Mouse (Mus musculus): Measurements from ENCODE around the gene Atp5g3. TPM values are rescaled to one million over a fixed set of nuclear protein-coding genes. Genes with fewer than 3 reads are reported as not detected.
"Not testable (repeated sequence)": the region's sequence is repeated elsewhere in the genome, so short reads cannot be mapped to it uniquely, and the experiment has no call there.

The Atp5g3 gene
- total RNA-seq, 2 experiments from 2014 or later: 3,482 to 3,602 TPM

GRCm38 (mm10) chr2:73901169-73901568 lies 10.0 kb downstream of the Atp5g3 start:
- intact Hi-C loops (cut with DNase I): no loop called here
- no peak for DNase-seq

DNA sequence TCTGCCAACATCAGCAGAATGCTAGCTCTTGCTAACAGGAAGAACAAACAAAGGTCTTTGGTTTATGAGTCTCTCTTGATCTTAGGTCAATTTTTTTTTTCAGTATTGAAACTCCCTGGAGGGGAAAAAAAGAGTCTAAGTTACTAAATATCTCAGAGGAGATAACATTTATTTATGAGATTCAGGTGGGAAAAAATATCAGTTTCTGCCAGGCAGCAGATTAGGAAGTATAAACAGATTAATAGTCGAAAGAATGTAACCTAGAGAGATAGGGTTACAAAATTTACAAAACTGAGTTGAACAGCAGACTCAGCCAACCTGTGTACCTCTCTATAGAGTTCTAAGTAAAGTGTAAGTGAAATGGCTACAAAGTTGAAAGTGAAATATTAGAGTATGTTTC lies 10.8 kb downstream of the Atp5g3 start:
- no peak for DNase-seq
- intact Hi-C loops (cut with DNase I): no loop called here

DNA sequence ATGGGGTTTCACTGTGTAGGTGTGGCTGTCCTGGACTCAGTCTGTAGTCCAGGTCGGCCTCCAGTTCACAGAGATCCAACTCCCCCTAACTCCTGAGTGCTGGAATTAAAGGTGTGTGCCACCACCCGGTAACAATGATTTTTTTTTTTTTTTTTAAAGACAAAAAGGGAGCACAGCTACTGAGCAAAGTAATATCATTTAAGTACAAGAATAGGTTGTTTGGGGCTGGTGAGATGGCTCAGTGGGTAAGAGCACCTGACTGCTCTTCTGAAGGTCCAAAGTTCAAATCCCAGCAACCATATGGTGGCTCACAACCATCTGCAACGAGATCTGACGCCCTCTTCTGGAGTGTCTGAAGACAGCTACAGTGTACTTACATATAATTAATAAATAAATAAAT lies 14.2 kb downstream of the Atp5g3 start:
- intact Hi-C loops (cut with DNase I); DNase-seq: not testable (repeated sequence)

- DNase-seq: no peak
- intact Hi-C loops (cut with DNase I): loop anchor here (2.0 to 5.0 kb wide), 2 partner anchors 17 to 1129 kb away; partner anchors contain the start of gene Atp5g3
These were observed 17.5 kb downstream of the Atp5g3 start for GRCm38 (mm10) chr2:73893473-73894270.

DNA sequence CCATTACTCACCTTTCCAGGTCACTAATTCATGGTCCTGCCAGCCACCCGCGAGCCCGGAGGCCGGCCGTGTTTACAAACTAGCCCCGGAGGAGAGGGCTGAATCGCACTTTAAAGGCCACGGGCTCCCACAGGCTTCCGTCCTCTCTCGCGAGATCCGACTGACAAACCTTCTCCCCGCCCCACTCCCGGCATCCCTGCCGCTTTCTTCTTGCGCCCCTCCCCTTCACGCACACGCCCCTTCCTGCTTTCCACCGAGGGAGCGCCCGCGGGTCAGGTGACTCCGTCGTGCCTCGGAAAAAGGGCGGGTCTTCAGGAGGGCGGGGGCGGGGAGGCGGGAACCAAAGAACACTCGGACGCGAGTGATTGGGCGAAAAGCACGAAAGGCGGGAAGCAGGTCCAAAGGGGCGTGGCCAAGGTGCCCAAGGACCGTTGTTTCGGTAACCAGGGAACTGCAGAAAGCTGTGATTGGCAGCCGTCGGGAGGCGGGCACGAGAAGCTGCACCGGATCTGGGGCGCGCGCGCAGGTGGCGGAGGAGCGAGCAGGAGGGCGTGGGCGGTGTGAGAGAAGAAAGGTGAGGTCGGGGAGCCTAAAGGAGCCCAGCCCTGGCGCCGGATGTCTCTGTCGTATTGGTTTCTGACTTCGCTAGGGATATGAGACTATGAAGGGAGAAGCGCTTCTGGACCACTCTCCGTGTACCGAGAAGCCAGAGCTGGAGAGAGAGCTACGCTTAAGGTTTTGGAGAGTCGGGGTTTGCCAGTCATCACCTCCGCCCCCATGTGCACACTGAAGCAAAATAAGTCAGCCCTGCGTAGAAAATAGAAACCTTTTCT lies 18.4 kb downstream of the Atp5g3 start, which contains the start of gene Atf2:
Gene Atf2, minus strand, starts transcription at position 176 of the 833 bp plus-strand sequence.
- intact Hi-C loops (cut with DNase I): loop anchor here (2.0 to 5.0 kb wide), 2 partner anchors 18 to 1130 kb away; partner anchors contain the start of gene Atp5g3

GRCm38 (mm10) chr2:73891701-73892463 lies 19.2 kb downstream of the Atp5g3 start:
- peak in 1 of 2 experiments; percentile 53 for DNase-seq
- intact Hi-C loops (cut with DNase I): loop anchor here (2.0 to 5.0 kb wide), 2 partner anchors 19 to 1130 kb away; partner anchors contain the start of gene Atp5g3

More for the DNA sequence above, 18.4 kb downstream of the Atp5g3 start, which contains the start of gene Atf2:
- peak; percentile 99 for DNase-seq

DNA sequence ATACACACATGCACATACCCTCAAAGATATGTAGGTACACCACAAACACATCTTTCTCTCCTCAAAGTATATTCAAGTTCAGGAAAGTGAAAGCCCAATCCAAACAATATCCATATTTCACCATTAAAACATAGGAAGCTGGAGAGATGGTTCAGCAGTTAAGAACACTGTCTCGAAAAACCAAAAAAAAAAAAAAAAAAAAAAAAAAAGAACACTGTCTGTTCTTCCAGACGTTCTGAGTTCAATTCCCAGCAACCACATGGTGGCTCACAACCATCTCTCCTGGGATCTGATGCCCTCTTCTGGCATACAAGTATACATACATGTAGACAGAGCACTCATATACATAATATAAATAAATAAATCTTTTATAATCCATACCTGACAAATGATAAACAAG lies 25.1 kb downstream of the Atp5g3 start:
- intact Hi-C loops (cut with DNase I): no loop called here
- DNase-seq: no peak

DNA sequence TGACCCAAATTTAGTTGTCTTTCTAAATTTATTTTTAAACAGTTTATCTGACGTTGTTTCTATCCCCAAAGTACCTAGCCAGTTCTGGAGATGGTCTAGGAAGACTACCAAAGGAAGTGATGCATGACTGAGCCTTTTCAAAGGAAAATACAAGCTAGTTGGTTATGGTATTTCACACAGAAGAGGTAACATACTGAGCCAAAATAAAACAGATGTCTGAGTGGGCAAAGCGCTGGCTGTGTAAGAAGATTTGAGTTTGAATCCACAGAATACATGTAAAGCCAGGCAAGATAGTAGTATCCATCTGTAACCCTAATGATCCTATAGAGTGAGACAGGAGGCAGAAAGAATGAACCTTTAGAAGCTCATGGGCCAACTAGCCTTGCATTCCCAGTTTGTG lies 33.2 kb downstream of the Atp5g3 start:
- no peak for DNase-seq
- intact Hi-C loops (cut with DNase I): no loop called here

DNA sequence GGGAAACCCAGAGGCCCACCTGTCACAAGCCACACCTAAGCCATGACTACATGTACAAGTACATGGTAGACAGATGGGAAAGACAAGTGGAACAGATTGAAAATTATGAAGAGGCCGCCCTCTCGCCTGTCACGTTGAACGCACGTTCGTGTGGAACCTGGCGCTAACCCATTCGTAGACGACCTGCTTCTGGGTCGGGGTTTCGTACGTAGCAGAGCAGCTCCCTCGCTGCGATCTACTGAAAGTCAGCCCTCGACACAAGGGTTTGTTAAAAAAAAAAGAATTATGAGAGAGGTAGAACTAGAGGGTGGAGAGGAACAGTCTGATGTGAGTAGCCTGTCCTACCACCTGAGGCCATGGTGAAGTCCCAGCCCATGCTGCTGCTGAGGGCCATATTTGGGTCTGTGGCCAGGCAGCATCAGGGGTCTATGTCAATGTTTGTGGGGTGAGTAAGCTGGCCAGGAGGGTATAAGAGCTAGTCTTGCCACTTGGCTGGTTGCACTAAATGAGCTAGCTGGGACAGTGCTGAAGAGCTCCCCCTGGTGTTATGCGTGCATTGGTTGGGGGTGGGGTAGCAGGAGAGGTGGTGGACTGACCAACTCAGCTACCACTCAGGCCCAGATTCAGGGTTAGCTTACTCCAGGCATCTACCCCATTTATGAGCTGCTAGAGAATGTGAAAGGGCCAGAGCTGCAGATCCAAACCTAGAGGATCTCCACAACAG lies 43.2 kb downstream of the Atp5g3 start:
- intact Hi-C loops (cut with DNase I): loop anchor here (5.0 to 10.0 kb wide), 2 partner anchors 76 to 283 kb away; partner anchors contain the start of gene Chrna1
- DNase-seq: peak; percentile 33 to 70

DNA sequence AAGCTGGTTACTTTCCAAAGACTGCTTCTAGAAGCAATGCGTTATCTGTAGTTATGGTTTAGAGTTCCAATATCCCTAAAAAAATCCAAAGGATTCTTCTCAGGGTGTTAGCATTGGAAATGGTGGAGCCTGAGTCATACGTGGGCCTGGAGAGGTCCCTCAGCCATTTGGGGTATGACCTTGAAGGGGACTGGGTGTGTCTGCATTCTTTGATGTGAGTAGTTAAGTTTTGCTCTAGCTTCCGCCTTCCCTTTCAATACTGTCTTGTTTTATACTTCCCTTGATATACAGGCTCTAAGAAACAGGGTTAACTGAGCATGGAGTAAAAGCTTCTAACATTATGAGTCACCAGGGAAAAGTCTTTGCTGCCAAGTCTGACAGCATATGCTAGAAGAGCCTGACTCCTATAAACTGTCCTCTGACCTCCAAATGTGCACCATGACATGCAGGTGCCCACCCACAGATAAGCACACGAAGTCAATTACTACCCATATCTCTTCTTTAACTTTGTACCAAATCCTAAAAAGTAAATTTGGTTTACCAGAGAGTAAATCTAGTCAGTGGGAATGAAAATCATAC lies 51.0 kb downstream of the Atp5g3 start:
- intact Hi-C loops (cut with DNase I): loop anchor here (10.0 kb wide), 1 partner anchor 275 kb away; the partner anchor contains the start of gene Chrna1
- DNase-seq: peak; percentile 10 to 11

Other genes starting within 250 kb of the Atp5g3 start
- 10 to 100 TPM; 60.1 to 62.8 TPM for gene Chn1, start 136.0 kb downstream of the Atp5g3 start, total RNA-seq (2021)
- 10 to 100 TPM; 43.8 to 47.0 TPM for gene Atf2, start 18.7 kb downstream of the Atp5g3 start, total RNA-seq (2021)

Measured in heart, postnatal 10 days (tissue).